Mouse (Mus musculus) A20 (cell line): ENCODE results near the gene Tmem108.

ENCODE experiments used
- DNase-seq: peaks from one replicate; pipeline ENCODE4 v3.0.0-alpha.2; 2011; ENCODE audit warnings: low read depth, low spot score

The Tmem108 gene

DNA sequence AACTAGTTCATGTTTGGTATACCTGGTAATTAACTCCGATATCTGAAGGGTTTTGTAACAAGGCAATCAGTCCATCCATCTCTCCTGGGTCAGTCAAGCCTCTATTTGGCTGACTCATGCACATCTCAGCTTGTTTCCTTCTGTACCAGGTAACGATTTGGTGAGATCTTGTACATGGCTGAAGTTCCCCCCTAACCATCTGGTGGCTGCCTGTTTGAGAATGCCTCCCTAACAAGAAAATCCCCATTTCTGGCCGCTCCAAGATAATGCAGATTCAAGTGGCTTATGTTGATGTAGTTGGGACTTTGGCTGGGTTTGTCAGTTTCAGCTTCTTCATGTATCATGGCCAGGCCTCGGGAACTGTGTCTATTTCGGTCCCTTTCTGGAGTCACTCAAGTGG lies 170.8 kb downstream of the Tmem108 start:
- no peak for DNase-seq

DNA sequence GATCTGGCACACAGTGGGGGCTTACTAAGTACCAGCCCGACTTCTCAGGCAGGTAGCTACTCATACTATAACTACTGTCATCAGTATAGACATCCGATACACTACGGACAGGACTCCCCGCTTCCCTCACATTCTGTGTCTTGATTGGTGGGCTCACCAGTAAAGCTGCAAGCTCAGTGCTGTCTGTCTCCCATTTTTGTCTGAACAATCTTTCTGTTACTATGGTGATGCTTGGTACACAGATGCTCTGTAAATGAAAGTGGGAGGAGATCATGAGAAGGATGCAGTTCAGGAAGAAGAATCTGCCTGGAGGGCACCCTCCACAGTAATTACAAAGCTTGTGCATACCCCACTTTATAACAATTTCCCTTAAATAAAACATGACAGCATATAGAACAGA lies 176.8 kb downstream of the Tmem108 start:
- DNase-seq, result no peak

DNA sequence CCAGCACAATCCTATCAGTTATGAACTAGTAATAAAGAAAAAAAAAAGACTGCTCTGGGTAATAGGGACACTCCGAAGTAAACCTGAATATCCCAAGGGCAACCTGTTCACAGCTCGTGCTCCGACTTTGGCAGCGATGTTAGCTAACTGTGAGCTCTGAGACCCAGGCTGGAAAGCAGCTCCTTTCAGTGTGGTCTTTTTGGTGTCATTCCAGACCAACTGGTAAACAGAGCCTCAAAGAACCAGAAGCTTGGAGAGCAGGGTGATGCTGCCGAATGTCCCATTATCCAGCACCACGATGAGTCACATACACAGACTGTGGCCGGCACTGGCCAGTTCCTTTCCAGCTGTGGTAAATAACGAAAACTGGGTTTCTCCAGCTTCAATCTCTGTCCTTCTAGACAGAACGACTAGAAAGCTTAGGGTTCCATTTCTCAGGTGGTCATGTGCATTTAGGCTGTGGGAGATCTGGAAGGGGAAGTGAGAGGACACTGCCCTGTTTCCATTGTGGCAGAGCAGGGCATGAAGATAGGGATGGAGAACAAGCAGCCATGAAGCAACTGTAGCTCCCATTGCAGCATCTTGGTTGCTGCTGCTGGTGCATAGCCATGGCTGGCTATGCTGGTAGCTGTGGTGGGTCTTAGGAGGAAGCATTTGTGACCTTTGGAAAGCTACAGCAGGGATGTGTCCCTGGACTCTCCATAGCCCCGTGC lies 179.2 kb downstream of the Tmem108 start:
- no peak for DNase-seq

DNA sequence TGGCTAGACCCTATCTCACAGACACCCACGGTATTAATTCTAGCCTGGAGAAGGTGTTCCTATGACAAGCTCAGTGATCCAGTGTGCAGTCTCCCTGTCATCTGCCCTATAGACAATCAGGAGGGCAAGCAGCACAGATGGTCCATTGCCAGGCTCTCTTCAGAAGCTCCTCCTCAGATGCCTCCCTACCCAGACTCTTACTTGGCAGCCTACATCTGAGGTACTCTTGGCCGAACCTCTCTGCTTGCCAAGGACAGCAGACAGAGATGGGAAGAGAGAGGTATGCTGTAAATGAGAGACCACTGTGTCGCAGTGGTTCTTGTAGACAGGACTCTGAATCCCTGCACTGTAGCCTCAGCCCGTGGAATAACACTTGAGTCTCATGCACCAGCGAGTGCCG lies 181.0 kb downstream of the Tmem108 start:
- DNase-seq, result no peak

DNA sequence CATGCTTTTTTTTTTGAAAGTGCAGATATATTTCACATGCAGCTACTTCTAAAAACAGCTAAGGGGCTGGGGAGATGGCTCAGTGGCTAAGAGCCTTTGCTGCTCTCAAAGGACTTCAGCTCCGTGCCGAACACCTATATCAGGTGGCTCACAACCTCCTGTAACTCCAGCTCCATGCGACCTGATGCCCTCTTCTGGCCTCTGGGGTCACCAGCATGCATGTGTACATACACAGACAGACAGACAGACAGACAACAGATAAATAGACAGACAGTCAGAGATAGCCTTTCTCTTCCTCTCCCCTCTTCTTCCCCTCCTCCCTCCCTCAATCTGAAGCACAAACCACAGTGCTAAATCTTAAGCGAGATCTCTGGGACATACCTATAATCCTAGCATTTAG lies 181.5 kb downstream of the Tmem108 start:
- no peak for DNase-seq

DNA sequence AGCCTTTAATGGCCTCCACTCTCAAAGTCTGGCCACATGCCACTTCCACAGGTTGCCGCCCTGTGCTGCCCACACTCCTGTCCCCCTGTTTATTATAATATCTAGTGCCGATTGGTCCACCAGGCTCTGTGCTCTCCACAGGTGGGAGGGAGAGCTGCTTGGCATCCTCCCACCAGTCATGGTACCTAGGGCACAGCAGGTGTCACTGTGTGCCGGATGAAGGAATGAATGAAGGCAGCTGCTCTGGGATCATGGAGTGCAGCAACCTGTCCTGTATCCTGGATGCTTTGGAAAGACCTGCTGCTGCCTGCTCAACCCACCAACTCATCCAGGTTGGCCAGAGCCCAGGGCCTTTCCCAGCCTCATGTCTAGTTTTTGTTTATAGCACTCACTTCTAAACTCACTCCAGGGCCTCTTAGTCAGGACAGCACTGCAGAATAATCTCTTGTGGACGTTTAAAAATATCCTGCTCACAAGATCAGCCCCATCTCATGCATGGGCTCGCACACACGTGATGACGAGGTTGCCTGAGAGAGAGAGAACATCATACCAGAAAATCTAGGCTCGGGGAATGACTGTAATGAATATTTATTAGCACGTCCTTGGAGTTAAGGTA lies 182.1 kb downstream of the Tmem108 start:
- DNase-seq, result no peak

DNA sequence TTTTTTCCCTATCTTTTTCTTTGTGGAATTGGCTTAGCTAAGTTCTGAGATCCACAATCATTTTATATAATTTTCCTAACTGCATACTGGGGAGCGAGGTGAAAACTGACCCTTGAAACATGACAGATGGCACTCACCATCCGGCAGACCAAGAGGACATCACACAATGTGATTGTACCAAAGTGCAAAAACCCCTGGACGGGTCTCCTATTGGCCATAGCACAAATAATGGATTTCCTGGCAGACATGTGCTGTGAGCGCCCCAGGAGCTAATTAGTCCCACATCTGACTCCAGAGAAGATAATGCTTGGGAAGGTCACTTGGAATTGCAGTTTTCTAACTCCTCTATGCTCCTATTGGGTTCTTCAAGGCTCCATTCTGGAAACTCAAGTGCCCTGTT lies 183.9 kb downstream of the Tmem108 start:
- no peak for DNase-seq

DNA sequence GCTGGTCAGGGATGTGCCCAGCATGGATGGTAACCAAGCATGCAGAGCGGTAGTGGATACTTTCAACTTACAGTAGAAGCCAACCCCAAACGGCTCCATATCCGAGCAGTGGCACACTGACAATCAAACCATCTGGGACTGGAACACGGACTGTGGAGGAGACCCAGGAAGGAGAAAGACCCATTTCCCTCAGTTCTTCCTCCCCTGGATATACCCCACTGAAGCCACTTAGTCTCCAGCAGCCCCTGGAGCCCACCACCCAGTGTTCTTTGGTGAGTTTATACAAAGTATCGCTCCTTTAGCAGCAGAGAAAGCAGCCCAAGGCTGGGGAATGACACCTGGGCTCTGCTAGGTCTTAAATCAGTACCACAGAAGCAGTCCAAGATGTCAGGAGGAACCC lies 184.5 kb downstream of the Tmem108 start:
- DNase-seq, result no peak

DNA sequence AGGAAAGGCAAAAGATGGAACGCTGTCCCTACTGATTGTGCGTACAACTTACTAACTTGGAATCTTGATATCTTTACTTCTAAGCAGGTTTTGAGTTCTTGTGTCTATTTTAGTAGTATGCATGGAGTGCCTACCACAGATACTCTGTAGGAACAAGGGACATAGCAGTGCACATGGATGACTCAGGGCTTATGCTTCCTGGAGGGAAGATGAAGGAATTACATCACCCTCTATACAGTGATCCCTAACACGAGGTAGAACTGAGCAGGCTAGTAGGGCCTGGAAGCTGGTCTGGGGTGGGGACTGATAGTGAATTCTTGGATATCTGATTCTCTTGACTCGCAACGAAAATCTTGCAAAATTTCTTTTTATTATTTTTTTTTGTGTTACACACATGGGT lies 185.7 kb downstream of the Tmem108 start:
- DNase-seq, result no peak

DNA sequence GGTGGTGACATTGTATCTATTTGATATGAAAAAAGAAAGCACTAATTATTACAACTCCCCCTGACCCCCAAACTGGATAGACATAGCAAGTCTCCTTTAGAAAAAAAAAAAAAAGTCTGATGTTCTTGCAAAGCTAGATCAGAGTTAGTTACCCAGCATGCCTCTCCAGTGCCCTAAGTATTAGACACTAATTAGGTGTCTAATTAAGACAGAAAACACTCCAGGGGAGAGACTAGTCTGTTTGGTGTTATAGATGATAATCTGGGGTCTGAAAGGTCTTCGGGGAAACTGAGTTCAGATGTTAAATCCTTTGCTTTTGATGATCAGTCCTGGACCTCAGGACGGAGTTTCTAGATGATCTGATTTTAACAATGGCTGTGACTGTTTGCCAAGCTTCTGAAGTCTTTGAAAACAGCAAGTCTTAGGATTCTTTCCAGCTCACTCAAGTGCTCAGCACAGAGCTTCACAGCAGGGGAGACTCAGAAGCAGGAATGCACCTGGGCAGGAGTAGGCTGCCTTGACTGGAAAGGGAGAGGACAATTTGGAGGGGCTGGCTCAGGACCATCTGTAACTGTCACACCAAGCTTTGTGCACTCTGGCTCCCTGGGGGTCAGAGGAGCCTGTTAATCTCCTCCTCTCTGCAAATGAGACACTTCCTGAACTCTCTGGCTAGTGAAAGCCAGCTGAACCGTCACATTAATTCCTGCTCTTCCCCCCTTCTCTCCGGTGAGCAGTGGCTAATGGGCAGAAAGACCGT lies 187.5 kb downstream of the Tmem108 start:
- DNase-seq, result no peak

DNA sequence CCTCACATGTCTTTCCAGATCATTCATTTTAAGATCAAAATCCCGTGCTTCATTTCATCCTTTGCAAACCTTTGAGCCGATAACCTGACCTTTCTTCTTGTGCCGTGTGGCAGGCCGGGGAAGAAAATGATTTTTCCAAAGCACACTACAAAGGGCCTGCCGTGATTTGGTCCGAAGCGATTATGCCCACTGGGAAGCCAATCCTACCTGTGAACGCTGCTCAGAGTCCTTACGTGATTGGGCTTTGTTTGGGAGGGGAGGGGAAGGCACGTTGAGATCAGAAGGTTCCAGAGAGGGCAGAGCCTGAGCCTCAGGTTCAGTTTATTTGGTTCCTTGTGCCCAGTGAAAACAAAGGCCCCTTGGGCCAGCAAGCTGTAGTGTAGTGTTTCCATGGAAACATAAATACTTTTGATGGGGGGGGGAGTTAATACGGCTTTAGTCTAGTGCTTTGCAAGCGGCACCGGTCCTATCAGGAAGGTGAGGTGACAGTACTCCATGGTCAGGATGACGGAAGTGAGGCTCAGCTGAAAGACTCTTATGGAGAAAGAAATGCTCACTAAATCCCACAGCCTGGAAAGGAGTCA lies 191.4 kb downstream of the Tmem108 start:
- no peak for DNase-seq

DNA sequence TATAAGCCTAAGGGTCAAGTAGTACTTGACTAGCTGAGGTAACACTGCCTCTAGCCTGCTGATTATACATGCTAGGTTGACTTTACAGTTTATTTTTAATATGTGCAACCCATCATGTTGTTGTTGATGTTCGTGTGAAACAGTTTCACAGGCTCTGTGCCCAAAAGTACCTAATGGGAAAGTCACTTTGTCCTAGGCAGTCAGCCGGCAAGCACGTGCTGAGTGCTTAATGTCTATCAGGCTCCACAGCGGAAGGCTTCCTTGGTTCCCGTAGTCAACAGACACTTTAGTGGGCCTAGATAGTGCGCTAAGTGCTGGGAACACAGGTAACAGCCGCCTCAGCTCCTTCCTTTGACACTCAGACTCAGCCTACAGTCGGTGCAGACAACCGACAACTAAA lies 192.7 kb downstream of the Tmem108 start:
- no peak for DNase-seq

DNA sequence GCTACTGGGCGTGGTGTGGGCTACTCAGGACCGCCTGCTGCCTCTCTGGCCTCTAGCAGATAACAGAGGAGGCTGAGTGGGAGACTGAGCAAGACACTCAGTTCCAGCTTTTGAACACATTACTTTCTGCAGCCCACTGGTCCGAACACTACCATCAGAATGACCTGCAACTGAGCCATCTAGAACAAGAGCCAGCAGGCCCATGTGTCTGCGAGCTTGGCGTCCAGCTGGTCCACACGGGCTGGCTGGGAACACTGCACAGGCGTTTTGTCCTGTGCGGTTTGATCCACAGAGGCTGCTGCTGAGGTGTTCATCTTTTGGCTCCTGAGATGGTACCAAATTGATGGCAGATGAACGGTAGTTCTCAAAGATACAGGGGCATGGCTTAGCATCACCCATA lies 196.5 kb downstream of the Tmem108 start:
- DNase-seq, result no peak

DNA sequence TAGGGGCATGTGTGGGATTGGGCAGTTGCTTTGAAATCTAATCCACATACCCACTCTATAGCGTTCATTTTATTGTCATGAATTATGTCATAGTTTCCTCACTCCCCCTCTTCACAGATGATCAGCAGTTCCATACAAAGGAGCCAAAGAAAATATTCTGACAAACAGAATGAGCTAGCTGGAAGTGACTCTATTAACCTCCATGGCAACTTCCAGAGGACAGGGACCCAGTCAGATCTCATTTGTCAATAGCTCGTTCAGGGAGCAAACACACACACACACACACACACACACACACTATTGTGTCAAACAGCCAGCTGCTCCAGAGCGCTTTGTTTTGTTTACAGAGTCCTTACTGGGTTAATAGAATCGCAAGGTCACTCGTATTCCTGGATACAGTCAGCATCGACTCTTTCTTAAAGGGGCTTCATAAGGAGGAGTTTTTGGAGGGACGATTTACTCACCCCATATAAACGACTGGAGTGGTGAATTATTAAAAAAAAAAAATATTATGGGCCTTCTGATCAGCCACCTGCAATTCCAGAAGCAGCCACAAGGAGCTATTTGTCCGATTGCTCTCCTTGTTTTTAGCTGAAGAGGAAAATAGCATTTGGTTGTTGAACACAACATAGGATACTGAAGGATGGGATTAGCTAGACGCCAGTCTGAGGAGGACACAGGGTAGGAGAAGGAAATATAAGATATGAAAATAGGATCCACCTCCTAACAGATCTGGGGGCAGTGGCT lies 197.6 kb downstream of the Tmem108 start:
- peak; percentile 33 for DNase-seq

DNA sequence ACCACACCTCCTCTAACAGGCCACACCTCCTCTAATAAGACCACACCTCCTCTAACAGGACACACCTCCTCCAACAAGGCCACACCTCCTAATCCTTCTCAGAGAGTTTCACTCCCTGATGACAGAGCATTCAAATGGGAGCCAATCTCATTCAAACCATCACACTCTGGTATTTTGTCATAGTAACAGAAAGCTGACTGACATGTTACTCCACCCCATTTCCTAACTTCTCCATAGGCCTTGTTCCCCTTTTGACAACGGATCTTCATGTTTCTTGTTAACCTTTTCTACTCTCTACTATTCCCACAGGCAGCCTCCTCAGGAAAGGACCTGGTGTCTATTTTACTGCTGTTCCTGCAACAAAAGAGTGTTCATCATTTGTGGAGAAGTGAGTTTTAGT lies 199.6 kb downstream of the Tmem108 start:
- DNase-seq, result no peak

DNA sequence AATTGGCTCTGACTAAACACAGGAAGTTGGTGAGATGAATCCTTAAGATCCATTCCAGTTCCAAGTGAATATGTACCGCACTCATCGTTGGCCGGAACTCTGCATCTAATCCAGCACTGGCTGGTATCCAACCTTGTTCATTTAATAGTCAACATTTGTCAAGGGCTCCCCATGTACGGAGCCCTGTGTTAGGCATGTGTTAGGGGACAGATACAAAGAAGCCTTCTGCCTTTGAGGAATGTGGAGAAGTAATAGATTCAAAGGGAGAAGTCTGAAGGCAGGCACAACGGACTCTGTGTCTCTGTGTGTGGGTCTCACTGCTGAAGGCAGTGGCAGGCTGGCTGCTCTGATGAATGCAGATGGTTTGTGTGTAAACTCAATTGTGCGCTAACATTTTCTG lies 202.9 kb downstream of the Tmem108 start:
- DNase-seq, result no peak

DNA sequence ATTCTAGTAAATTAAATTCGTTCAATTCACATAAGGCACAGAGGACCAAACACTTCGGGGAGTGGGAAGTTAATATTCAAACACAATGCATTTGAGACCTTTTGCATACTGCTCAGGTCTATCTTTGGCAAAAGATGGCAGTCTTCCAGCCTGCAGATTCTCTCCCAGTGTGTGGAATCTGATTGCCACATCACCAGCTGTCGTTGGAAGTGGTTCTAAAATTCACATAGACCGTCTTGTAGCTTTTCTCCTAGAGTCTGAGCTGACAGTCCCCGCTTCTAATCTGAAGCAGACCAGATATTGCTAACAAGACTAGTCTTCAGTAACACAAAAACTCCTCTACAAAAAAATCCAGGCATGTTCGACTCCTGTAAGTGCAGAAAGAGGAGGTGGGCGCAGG lies 203.4 kb downstream of the Tmem108 start:
- DNase-seq, result no peak

DNA sequence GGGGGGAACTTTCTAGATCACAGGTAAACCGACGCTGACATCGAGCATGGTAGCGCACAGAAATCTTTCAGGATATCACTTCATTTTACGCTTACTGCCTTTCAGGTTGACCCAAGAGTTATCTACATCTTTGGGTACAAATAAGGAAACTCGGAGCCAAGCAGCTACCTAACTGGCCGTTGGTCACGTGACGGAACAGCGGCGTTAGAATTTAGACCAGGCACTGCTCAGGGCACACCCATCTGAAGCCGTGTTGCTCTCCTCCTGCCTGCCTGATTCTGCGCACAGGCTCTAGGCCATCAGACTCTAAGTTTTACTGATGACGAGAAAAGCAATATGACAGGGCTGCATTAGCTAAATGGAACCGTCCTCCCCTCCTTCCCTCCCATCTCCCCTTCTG lies 204.6 kb downstream of the Tmem108 start:
- DNase-seq, result no peak

DNA sequence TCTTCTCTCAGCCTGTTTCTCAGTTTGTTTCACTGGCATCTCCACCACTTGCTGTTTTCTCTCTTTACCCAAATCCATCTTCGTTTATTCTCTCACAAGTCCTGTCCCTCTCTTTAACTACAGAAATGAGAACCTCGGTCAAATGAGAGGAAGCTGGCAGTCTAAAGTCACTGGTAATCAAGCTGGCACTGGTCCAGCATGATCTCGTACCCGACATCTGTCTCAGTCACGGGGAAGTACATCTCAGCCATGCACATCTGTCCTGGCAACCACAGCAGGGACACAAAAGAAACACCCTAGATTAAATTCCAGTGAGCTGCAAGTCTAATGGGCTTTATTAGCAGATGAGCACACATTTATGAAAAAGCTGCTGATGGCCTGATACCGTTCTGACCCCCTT lies 206.3 kb downstream of the Tmem108 start:
- peak; percentile 53 for DNase-seq

DNA sequence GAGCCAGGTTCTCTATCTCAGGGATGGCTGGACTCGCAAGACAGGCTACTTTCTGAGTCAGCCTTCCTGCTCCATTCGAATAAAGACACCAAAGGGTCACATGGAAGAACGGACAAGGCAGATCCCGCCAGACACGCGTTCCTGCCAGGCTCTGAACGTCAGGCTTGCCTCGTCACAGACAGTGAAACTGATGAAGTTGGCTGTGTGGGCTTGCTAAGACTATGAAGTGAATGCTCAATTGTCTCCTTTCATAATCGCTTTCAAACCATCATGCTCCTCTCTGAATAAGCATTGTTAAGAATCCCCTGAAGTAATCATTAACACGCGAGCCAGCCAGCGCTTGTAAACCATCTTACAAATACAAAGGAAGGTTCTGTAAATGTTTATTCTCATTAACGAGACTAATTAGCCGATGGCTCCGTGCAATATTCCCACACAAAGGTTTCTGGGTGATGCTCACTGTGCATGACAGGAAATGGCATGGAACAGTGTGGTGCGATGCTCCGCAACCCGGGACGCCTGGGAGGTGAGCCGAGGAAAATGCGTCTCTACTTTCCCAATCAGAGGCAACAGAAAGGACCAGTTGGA lies 210.9 kb downstream of the Tmem108 start:
- no peak for DNase-seq

DNA sequence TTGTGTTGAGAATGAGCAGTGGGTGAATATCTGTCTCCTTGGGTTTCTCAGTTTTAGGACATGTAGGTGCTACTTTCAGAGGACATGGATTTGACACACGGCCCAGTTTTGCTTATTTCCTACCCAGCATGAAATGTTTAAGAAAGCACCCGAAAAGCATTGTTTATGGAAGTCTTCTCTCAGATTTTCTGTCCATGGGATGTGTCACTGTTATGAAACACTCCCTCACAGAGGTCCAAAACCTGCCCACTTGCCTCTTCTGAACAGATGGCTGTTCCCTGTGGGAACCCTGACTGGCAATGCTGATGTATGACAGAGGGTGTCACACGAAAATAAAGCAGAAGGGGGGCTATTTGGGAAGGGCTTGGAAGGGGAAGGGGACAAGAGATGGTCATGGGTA lies 212.5 kb downstream of the Tmem108 start:
- no peak for DNase-seq

DNA sequence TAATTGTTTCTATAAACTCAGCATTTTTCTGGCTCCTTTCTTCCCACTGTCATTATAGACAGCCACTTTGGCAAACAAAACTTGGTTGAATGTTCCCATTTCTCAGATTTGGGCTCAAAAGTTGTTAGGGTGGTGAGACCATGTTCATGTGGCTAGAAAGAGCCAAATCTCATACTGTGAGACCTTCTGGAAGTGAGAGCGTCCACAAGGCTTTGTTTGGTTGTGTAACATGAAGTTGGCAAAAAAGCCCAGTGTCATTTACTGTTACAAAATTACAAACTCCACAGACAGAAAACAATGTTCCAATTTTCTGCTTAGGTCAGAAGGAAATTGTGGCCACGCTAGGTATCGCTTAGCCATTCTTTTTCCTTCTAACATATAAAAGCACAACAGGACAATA lies 213.0 kb downstream of the Tmem108 start:
- DNase-seq, result no peak
